Mouse (Mus musculus): Measurements from ENCODE around the gene Ptpn14. TPM values are rescaled to one million over a fixed set of nuclear protein-coding genes. Genes with fewer than 3 reads are reported as not detected.

Gene Ptpn14
- polyA plus RNA-seq, 1 experiment from 2014 or later = 9.6 TPM

DNA sequence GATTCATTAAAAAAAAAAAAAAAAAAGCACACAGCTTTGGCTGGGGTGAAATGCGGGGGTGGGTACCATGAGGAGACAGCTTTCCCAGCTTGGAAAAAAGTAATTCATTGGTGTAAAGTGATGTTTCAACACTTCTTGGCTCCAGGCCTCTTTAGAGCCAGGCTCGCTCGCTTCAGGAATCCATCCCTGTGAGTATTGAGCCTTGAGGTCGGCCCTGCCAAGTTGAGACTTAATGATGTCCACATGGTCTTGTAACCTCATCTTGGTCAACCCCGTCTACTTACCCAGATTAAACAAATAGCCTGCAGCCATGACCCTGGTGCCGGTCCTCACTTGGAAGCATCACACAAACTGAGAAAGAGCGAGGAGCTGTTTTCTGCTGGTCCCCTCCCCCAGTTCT, 124.4 kb downstream of the Ptpn14 start:
- no peak overlapping the region for H3K27ac ChIP-seq (ENCODE audit: low read length)
- peaks cover 33% of the 10 kb centered on the region for H3K36me3 ChIP-seq (ENCODE audit: control insufficient read depth, insufficient read depth)
- no peaks in the 10 kb centered on the region for H3K9me3 ChIP-seq (replicated peaks; ENCODE audit: control insufficient read depth, low read length)
- no peak overlapping the region for H3K4me2 ChIP-seq (ENCODE audit: low read depth, low read length)
- H3K4me1 ChIP-seq (ENCODE audit: control insufficient read depth, insufficient read depth, low read length) = peaks cover 7% of the 10 kb centered on the region; the same call in 1 of the 2 replicates
- ATAC-seq (replicated peaks; ENCODE audit: extremely low read depth, insufficient read depth, low FRiP score) = no peak
- no peak overlapping the region for H3K4me3 ChIP-seq (ENCODE audit: low read length)
- WGBS = 78% methylated on average over 7 of the region's 7 CpGs
- H3K27me3 ChIP-seq (ENCODE audit: control insufficient read depth, insufficient read depth, low read length) = no peaks in the 10 kb centered on the region
- no peak overlapping the region for H3K9ac ChIP-seq (ENCODE audit: low read length)

DNA sequence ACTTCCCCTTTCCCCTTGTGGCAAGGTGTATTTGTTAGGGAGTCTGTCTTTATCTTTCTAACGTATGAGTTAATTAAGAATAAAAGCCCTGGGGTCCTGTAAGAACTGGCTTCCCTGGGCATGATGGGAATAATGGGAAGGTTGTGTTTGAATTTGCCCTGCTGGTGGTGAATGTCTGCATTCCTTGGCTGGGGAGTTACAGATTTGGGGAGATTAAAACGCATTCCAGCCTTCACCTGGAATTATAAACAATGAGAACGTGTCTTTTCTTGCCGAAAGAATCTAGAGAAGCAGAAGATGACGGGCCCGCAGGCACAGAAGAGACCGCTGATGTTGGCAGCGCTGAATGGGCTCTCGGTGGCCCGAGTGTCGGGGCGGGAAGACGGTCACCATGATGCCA, 126.6 kb downstream of the Ptpn14 start:
- Histone ChIP-seq H3K4me1 (ENCODE audit: control insufficient read depth, insufficient read depth, low read length) (peaks cover 4% of the 10 kb centered on the region; the same call in 1 of the 2 replicates), H3K4me3 (ENCODE audit: low read length) (no peak overlapping the region), H3K27me3 (ENCODE audit: control insufficient read depth, insufficient read depth, low read length) (no peaks in the 10 kb centered on the region), H3K36me3 (ENCODE audit: control insufficient read depth, insufficient read depth) (peaks cover 33% of the 10 kb centered on the region), H3K4me2 (ENCODE audit: low read depth, low read length) (no peak overlapping the region), H3K9ac (ENCODE audit: low read length) (no peak overlapping the region), H3K27ac (ENCODE audit: low read length) (peak overlapping the region; percentile 23; the same call in 1 of the 2 replicates), H3K9me3 (replicated peaks; ENCODE audit: control insufficient read depth, low read length) (no peaks in the 10 kb centered on the region)
- no peak for ATAC-seq (replicated peaks; ENCODE audit: extremely low read depth, insufficient read depth, low FRiP score)
- WGBS = 84% methylated on average over 13 of the region's 13 CpGs

DNA sequence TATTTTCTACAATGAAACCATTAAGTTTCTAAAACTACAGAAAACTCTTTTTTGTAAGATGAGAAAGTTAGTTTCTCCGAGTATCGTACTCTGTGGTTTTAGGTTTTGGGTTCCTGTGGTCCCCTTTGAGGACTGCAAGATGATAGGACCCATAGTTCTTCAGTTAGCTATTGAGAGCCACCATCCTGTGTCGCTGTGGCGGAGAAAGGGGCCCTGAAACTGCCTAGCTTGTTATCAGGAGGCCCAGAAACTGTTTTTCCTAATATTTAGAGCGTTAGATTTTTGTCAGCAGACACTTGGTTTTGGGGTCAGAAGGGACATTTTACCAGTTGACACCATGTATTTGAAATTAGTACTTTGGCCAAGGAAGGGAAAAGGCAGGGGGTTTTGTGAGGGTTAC, 127.7 kb downstream of the Ptpn14 start:
- Histone ChIP-seq H3K4me1 (ENCODE audit: control insufficient read depth, insufficient read depth, low read length) (peaks cover 4% of the 10 kb centered on the region; the same call in 1 of the 2 replicates), H3K4me3 (ENCODE audit: low read length) (no peak overlapping the region), H3K4me2 (ENCODE audit: low read depth, low read length) (no peak overlapping the region), H3K9ac (ENCODE audit: low read length) (no peak overlapping the region), H3K27ac (ENCODE audit: low read length) (peak overlapping the region; percentile 28; the same call in 1 of the 2 replicates), H3K9me3 (replicated peaks; ENCODE audit: control insufficient read depth, low read length) (no peaks in the 10 kb centered on the region), H3K36me3 (ENCODE audit: control insufficient read depth, insufficient read depth) (peaks cover 24% of the 10 kb centered on the region), H3K27me3 (ENCODE audit: control insufficient read depth, insufficient read depth, low read length) (no peaks in the 10 kb centered on the region)
- no peak for ATAC-seq (replicated peaks; ENCODE audit: extremely low read depth, insufficient read depth, low FRiP score)
- 88% methylated on average over 5 of the region's 5 CpGs for WGBS

DNA sequence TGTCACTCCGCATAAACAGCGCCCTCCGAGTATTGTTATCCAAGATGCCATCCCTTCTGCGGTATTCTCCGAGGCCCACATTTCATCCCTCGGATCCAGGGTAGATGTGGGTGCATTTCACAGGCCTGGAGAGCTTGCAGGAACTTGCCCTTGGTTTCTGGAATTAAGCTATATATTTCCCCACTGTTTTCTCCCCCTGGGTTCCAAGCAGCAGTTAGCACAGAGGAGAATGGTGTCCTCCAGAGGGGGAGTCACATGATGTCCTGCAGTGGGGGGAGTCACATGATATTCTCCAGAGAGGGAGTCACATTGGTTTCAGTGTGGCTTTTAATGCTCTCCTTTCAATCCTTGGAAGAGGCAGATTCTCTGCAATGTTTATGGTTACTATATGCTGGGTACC, 130.3 kb downstream of the Ptpn14 start:
- Histone ChIP-seq H3K36me3 (ENCODE audit: control insufficient read depth, insufficient read depth) (peaks cover 17% of the 10 kb centered on the region), H3K9me3 (replicated peaks; ENCODE audit: control insufficient read depth, low read length) (no peaks in the 10 kb centered on the region), H3K4me1 (ENCODE audit: control insufficient read depth, insufficient read depth, low read length) (peaks cover 8% of the 10 kb centered on the region; the same call in 1 of the 2 replicates), H3K4me3 (ENCODE audit: low read length) (no peak overlapping the region), H3K27me3 (ENCODE audit: control insufficient read depth, insufficient read depth, low read length) (no peaks in the 10 kb centered on the region), H3K4me2 (ENCODE audit: low read depth, low read length) (no peak overlapping the region), H3K9ac (ENCODE audit: low read length) (no peak overlapping the region), H3K27ac (ENCODE audit: low read length) (no peak overlapping the region)
- ATAC-seq (replicated peaks; ENCODE audit: extremely low read depth, insufficient read depth, low FRiP score) = no peak
- 88% methylated on average over 6 of the region's 6 CpGs for WGBS

DNA sequence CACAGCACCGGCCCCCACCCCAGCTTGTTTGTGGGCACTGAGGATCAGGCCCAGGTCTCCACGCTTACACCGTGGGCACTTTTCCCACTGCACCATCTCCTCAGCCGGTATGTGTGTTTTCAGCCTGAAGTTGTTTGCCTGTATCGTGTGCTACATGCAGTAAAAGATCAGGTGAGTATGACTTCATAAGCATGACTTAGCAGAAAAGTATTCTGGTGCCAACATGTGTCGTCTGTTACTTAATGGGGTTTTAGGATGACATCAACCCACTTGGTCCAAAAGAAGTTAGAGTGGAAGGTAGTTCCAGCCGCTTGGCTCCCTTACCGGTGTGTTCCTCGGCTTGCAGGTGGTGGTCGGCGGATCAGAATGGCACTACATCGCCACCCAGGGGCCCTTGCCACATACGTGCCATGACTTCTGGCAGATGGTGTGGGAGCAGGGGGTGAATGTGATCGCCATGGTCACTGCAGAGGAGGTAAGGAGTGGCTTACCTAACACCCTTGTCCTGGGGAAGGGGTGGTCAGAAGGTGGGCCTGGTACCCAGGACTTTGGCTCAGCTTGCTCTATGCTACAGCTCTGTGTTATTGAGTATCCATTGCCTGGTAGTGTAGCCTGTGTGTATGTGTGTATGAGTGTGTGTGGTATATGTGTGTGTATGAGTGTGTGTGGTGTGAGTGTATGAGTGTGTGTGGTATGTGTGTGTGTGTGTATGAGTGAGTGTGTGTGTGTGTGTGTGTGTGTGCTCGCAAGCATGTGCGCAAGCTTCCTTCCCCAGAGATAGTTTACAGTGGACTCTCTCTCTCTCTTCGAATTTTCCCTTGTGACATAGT, 132.3 kb downstream of the Ptpn14 start:
- 77% methylated on average over 17 of the region's 17 CpGs for WGBS
- Histone ChIP-seq H3K4me1 (ENCODE audit: control insufficient read depth, insufficient read depth, low read length) (peaks cover 10% of the 10 kb centered on the region; the same call in 1 of the 2 replicates), H3K27me3 (ENCODE audit: control insufficient read depth, insufficient read depth, low read length) (no peaks in the 10 kb centered on the region), H3K4me2 (ENCODE audit: low read depth, low read length) (no peak overlapping the region), H3K9ac (ENCODE audit: low read length) (no peak overlapping the region), H3K4me3 (ENCODE audit: low read length) (no peak overlapping the region), H3K27ac (ENCODE audit: low read length) (peak overlapping the region; percentile 41), H3K36me3 (ENCODE audit: control insufficient read depth, insufficient read depth) (peaks cover 19% of the 10 kb centered on the region), H3K9me3 (replicated peaks; ENCODE audit: control insufficient read depth, low read length) (no peaks in the 10 kb centered on the region)
- peak; percentile 18 for ATAC-seq (replicated peaks; ENCODE audit: extremely low read depth, insufficient read depth, low FRiP score)

DNA sequence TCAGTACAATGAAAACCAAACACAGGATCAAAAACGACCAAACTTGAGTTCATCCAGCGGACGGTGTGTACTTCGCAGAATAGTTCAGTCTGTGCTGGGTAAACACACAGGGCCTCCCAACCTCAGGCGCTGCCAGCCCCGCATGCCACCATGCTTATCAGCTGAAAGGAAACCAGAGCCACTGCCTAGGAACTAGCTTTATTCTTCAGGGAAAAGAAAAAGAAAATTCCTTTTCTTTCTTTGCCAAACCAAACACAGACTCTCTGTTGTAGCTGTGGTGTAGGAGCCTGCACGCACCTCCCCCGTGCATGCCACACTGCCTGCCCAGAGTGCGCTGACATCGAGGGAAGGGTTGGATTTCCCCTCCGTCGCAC, 132.9 kb downstream of the Ptpn14 start:
- Histone ChIP-seq H3K9me3 (replicated peaks; ENCODE audit: control insufficient read depth, low read length) (no peaks in the 10 kb centered on the region), H3K4me3 (ENCODE audit: low read length) (no peak overlapping the region), H3K4me1 (ENCODE audit: control insufficient read depth, insufficient read depth, low read length) (peaks cover 11% of the 10 kb centered on the region; the same call in 1 of the 2 replicates), H3K27ac (ENCODE audit: low read length) (peak overlapping the region; percentile 41), H3K4me2 (ENCODE audit: low read depth, low read length) (no peak overlapping the region), H3K36me3 (ENCODE audit: control insufficient read depth, insufficient read depth) (peaks cover 21% of the 10 kb centered on the region), H3K9ac (ENCODE audit: low read length) (no peak overlapping the region), H3K27me3 (ENCODE audit: control insufficient read depth, insufficient read depth, low read length) (no peaks in the 10 kb centered on the region)
- 54% methylated on average over 12 of the region's 12 CpGs for WGBS
- peak; percentile 66 for ATAC-seq (replicated peaks; ENCODE audit: extremely low read depth, insufficient read depth, low FRiP score)

DNA sequence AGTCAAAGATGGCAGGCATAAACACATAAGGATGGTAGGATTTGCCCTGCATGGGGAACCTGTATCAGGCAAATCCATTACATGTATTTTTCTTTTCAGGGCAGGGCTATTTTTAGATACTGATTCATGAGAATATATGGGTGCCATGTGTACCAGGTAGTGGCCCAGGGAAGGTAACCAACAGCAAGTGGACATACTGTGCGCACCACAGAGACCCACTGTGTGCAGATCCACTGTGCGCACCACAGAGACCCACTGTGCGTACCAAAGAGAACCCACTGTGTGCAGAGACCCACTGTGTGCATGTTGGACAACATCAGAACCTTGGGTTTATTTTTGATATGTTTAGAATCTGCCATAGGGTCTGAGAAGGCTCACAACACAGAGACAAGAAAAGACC, 135.7 kb downstream of the Ptpn14 start:
- no peak overlapping the region for H3K4me2 ChIP-seq (ENCODE audit: low read depth, low read length)
- 97% methylated on average over 3 of the region's 3 CpGs for WGBS
- H3K9ac ChIP-seq (ENCODE audit: low read length) = no peak overlapping the region
- H3K36me3 ChIP-seq (ENCODE audit: control insufficient read depth, insufficient read depth) = peaks cover 8% of the 10 kb centered on the region
- no peaks in the 10 kb centered on the region for H3K27me3 ChIP-seq (ENCODE audit: control insufficient read depth, insufficient read depth, low read length)
- no peak overlapping the region for H3K27ac ChIP-seq (ENCODE audit: low read length)
- ATAC-seq (replicated peaks; ENCODE audit: extremely low read depth, insufficient read depth, low FRiP score) = no peak
- H3K4me1 ChIP-seq (ENCODE audit: control insufficient read depth, insufficient read depth, low read length) = peaks cover 27% of the 10 kb centered on the region
- H3K4me3 ChIP-seq (ENCODE audit: low read length) = no peak overlapping the region
- H3K9me3 ChIP-seq (replicated peaks; ENCODE audit: control insufficient read depth, low read length) = no peaks in the 10 kb centered on the region

DNA sequence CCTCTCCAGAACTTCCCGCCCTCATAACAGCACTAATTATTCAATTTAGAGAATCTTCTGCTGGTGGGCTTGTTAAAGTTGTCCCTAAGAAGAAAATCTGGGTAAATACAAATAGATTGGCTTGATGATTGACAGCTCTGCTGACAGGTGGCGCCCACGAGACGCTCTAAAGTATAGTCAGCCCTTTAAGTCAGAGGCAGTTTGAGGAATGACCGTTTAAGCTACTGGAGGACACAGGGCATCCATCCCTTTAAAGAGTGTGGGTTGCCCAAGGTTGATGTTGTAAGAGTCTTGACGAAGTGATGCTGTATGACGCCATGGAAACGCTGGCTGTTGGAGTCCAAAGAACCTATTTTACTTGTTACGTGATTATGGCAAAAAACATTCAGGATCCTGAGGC, 136.2 kb downstream of the Ptpn14 start:
- Histone ChIP-seq H3K27ac (ENCODE audit: low read length) (no peak overlapping the region), H3K4me2 (ENCODE audit: low read depth, low read length) (no peak overlapping the region), H3K4me1 (ENCODE audit: control insufficient read depth, insufficient read depth, low read length) (peaks cover 26% of the 10 kb centered on the region), H3K9ac (ENCODE audit: low read length) (no peak overlapping the region), H3K4me3 (ENCODE audit: low read length) (no peak overlapping the region), H3K9me3 (replicated peaks; ENCODE audit: control insufficient read depth, low read length) (no peaks in the 10 kb centered on the region), H3K27me3 (ENCODE audit: control insufficient read depth, insufficient read depth, low read length) (no peaks in the 10 kb centered on the region), H3K36me3 (ENCODE audit: control insufficient read depth, insufficient read depth) (peaks cover 8% of the 10 kb centered on the region)
- 77% methylated on average over 9 of the region's 9 CpGs for WGBS
- ATAC-seq (replicated peaks; ENCODE audit: extremely low read depth, insufficient read depth, low FRiP score) = no peak

DNA sequence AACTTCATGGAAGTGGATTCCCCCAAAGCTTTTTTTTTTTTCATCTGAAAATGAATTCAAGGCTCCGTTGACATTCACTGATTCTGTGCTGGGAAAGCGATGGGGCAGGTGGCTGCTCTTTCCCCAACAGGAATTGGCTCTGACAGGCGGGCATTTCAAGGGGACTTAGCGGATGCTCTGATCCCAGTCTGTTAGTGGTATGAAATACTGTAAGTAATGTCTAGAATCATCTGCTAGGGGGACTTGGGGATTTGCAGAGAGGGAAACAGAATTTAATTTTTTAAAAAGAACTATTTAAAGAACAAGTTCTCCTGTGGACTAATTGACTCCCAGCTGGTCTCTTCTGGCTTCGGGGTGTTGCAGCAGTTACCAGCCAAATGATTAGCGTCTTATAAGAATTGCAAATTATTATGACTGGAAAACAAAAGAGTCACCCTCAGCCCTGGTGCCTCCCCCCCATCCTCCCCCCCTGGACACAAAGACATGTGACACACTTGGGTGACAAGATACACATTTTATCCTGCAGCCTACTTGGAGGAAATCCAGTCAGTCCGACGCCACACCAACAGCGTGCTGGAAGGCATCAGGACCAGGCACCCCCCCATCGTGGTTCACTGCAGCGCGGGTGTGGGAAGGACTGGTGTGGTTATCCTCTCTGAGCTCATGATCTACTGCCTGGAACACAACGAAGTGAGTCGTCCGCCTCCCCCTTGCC, 136.9 kb downstream of the Ptpn14 start:
- ATAC-seq (replicated peaks; ENCODE audit: extremely low read depth, insufficient read depth, low FRiP score) = no peak
- 74% methylated on average over 15 of the region's 15 CpGs for WGBS
- Histone ChIP-seq H3K9ac (ENCODE audit: low read length) (no peak overlapping the region), H3K27me3 (ENCODE audit: control insufficient read depth, insufficient read depth, low read length) (no peaks in the 10 kb centered on the region), H3K9me3 (replicated peaks; ENCODE audit: control insufficient read depth, low read length) (no peaks in the 10 kb centered on the region), H3K4me3 (ENCODE audit: low read length) (no peak overlapping the region), H3K36me3 (ENCODE audit: control insufficient read depth, insufficient read depth) (peaks cover 11% of the 10 kb centered on the region), H3K27ac (ENCODE audit: low read length) (no peak overlapping the region), H3K4me1 (ENCODE audit: control insufficient read depth, insufficient read depth, low read length) (peaks cover 25% of the 10 kb centered on the region), H3K4me2 (ENCODE audit: low read depth, low read length) (no peak overlapping the region)
